Mouse (Mus musculus) megakaryocyte, embryonic 14.5 days (primary cell): Measurements from ENCODE around the gene Cdc26.

Experiments
- FLI1 ChIP-seq: IDR thresholded peaks from 2 replicates; pipeline ENCODE4 v1.6.1; 2012; ENCODE audit warnings: low read length, inconsistent platforms, mixed read lengths
- GATA1 ChIP-seq: IDR thresholded peaks from 3 replicates; pipeline ENCODE4 v1.6.1; 2012; ENCODE audit warnings: mixed read lengths, low read length, inconsistent platforms, borderline replicate concordance

DNA sequence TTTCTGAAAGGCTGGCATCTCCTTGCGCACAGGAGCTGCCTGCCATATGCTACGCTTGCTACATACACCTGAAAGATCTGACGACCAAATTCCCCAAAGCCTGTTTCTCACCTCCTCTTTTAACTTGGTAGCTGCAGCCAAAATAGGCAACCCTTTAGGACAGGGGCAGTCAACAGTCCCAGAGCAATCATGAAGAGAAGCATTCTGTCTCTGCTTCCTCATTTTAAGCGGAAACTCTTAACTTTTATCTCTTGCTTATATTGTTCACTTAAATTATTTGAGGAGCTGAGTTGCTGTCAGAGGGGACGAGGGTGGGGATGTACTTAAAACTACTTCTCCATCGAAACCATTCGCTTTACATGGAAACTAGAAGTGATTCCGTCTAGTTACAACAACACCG lies 21.2 kb upstream of the Cdc26 start:
- no peak for TF ChIP-seq GATA1
- no peak for TF ChIP-seq FLI1
